Mouse (Mus musculus): ENCODE results near the gene Dusp2. TPM values are rescaled to one million over a fixed set of nuclear protein-coding genes. Genes with fewer than 3 reads are reported as not detected.
"Not testable (repeated sequence)": the region's sequence is repeated elsewhere in the genome, so short reads cannot be mapped to it uniquely, and the experiment has no call there.

Gene Dusp2
- 1 to 10 TPM; 2.0 to 3.9 TPM for total RNA-seq (2021)
- long read RNA-seq, experiment 1, partial matches to known transcripts, result 0 of 4 reads
- long read RNA-seq, experiment 1, other reads (novel, unspliced or antisense), result 0 of 4 reads
- long read RNA-seq, experiment 2, transcript Dusp2-201 (4 exons, 1,617 nt), result major isoform, 7 of 7 reads
- long read RNA-seq, experiment 2, partial matches to known transcripts, result 0 of 7 reads
- long read RNA-seq, experiment 2, other reads (novel, unspliced or antisense), result 0 of 7 reads

GRCm38 (mm10) chr2:127335767-127336496, at the start of gene Dusp2:
Gene Dusp2, plus strand, starts transcription at chr2:127336159.
- DNase-seq (ENCODE audit: low spot score in 2 of 2), result peak; percentile 56

DNA sequence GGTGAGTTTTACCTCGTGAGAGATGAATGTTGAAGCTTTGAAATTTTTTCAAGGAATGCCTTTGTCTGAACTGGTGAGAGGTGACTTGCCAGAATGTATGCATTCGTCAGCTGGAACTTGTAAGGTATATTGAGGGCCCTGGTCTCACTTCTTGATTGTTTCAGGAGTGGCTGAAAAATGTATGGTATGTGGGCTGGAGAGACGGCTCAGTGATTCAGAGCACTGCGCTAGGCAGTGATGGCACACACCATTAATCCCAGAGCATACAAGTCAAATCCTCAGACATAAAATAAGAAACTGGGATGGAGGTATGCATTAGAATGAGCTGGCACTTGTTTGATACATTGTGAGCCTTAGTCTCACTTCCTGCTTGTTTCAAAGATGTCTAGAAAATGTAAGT, 43.7 kb upstream of the Dusp2 start:
- no peak for DNase-seq (ENCODE audit: low spot score in 2 of 2)

- no peak for DNase-seq (ENCODE audit: low spot score in 2 of 2)
Observed at GRCm38 (mm10) chr2:127297001-127297805, 38.8 kb upstream of the Dusp2 start.

DNA sequence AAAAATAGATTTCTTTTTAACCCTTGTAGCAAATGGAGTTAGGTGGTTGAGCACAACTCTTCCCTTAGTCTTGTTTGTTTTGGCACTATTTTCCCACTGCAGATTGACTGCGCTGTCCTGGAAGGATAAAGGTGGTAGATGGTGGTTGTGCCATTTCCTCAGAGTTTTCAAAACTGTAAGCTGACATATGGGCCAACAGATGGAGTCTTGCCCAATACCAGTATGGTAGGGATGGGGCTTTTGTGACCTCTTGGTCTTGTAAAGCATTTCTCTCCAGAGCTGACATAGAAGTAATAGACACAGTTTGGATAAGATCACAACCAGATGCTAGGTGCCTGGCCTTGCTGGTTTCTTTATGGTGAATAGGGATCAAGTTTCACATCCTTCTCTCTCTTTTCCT, 37.9 kb upstream of the Dusp2 start:
- no peak for DNase-seq (ENCODE audit: low spot score in 2 of 2)

- no peak for DNase-seq (ENCODE audit: low spot score in 2 of 2)
Observed at GRCm38 (mm10) chr2:127300701-127301100, 35.3 kb upstream of the Dusp2 start.

- no peak for DNase-seq (ENCODE audit: low spot score in 2 of 2)
Observed at GRCm38 (mm10) chr2:127301883-127302282, 34.1 kb upstream of the Dusp2 start.

DNA sequence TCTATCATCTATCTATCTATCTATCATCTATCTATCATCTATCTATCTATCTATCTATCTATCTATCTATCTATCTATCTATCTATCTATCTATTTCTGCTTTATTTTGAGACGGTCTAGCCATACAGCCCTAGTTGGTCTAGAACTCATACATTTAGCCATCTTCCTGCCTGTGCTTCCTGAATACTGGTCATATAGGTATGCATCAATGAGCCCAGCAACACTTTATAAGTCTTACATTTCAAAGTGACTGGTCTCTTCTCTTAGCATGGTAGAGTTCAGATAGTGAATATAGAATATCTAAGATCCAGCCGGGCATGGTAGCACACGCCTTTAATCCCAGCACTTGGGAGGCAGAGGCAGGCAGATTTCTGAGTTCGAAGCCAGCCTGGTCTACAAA, 31.8 kb upstream of the Dusp2 start:
- not testable (repeated sequence) for DNase-seq (ENCODE audit: low spot score in 2 of 2)

DNA sequence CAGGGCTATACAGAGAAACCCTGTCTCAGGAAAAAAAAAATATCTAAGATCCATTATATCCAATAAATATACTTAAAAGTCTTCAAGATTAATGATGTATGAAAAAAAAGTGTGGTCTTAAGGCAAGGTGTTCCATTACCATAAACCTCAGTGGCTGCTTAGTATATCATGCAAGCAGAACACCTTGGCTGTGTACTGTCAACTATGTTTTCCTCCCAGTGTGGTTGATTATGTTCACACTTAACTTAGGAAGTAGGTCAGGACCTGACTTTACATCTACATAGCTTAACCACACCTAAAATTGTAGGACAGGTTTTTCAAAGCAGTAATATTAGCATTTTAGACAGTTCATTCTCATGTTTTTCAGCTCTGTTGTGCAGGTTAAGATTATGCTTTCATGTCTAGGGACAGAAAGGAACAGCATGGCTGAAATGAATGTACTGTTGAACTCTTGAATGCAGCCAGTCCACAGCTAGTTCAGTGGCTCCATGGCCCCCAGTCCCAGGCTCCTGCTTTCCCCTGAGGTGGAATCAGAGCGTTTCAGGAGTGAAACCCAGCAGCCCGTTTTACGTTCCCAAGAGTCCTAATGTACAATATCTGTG, 31.2 kb upstream of the Dusp2 start:
- DNase-seq (ENCODE audit: low spot score in 2 of 2), result no peak

DNA sequence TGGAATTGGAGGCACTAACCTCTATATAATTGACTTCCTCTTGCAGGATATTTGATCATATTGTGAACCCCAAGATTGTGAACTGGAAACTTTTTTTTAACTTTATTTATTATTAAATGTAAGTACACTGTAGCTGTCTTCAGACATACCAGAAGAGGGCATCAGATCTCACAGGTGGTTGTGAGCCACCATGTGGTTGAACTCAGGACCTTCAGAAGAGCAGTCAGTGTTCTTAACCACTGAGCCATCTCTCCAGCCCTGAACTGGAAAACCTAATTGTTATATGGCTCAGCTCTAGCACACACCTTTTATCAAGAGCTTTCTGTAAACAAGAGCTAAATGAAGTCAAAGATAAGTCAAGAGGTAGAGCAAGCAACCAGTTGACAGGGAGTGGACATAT, 29.8 kb upstream of the Dusp2 start:
- no peak for DNase-seq (ENCODE audit: low spot score in 2 of 2)

DNA sequence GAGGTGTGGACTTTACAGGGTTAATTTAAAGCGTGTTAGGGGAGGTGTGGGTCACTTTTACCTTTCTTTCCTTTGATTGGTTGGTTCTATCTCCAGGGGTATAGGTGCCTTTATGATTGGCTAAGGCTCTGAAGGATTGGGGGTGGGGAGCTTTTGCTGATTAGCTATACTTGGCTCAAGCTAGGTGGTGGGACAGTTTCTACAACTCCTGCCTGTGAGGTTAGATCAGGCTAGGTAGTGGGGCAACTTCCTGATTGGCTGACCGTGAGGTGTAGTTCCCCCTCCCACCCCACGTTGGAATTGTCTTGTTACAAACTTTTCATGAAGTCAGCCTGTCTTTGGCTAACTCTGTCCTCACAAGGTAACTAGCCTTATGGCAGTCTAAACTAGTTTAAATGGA, 28.8 kb upstream of the Dusp2 start:
- no peak for DNase-seq (ENCODE audit: low spot score in 2 of 2)

- DNase-seq (ENCODE audit: low spot score in 2 of 2), result no peak
Observed at GRCm38 (mm10) chr2:127308660-127309059, 27.3 kb upstream of the Dusp2 start.

DNA sequence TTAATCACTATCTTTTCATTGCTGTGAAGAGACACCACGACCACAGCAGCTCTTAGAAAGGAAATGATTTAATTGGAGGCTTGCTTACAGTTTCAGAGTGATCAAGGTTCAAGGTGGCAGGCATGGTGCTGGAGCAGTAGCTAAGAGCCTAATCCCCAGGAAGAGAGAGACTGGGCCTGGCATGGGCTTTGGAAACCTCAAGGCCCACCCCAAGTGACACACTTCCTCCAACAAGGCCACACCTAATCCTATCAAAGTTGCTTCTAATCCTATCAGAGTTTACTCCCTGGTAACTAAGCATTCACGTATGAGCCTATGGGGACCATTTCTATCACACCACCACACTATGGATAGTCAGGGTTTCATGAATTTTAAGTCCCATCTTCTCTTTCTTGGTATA, 25.7 kb upstream of the Dusp2 start:
- DNase-seq (ENCODE audit: low spot score in 2 of 2), result no peak

DNA sequence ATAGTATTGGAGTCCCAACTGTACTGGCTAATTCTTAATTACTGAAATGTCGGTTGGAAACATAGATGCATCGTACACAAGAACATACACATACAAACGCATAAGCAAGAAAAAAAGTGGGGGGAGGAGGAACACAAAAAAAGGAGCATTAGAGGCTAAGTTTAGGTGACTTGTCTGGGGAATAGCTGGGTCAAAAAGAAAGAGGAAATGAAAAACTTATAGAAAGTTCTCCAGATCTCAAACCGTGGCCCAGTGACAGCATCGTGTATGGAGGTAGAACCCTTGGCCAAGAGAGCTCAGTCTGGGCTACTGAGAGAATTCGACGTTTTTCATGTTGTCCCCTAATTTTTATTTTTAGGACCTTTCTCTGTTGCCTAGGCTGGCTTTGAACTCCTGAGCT, 25.3 kb upstream of the Dusp2 start:
- no peak for DNase-seq (ENCODE audit: low spot score in 2 of 2)

DNA sequence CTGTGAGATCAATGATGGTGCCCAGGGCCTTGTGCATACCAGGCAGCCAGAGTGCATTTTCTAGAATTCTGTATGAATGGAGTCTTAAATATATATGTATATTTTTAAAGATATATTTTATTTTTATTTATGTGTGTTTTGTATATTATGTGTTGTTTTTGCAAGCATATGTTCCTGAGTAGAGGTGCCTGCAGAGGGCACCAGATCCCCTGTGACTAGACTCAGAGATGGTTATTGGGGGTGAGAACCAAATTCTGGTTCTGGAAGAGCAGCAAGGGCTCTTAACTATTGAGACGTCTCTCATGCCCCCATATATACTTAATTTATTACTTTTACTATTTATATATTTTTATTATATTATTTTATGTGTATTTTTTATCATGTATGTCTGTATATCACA, 24.8 kb upstream of the Dusp2 start:
- no peak for DNase-seq (ENCODE audit: low spot score in 2 of 2)

GRCm38 (mm10) chr2:127312801-127313200, 23.2 kb upstream of the Dusp2 start:
- no peak for DNase-seq (ENCODE audit: low spot score in 2 of 2)

DNA sequence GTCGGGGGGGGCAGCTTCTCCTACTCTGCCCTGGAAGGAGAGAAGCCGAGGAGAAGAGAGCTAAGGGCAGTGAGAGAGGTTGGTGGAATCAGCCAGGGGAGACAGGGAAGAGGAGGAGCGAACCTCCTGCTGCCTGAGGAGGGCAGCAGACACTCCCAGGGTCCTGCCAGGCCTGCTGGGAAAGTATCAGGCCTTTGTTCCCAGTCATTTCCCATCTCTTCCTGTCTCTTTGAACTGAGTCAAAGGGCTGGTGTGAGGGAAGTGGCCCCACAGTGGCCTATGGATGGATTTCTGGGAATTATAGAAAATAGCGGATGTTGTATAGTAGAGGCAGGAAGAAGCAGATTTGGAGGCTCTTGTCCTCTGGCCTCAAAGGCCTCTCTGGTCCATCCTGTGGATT, 22.1 kb upstream of the Dusp2 start:
- DNase-seq (ENCODE audit: low spot score in 2 of 2), result no peak

DNA sequence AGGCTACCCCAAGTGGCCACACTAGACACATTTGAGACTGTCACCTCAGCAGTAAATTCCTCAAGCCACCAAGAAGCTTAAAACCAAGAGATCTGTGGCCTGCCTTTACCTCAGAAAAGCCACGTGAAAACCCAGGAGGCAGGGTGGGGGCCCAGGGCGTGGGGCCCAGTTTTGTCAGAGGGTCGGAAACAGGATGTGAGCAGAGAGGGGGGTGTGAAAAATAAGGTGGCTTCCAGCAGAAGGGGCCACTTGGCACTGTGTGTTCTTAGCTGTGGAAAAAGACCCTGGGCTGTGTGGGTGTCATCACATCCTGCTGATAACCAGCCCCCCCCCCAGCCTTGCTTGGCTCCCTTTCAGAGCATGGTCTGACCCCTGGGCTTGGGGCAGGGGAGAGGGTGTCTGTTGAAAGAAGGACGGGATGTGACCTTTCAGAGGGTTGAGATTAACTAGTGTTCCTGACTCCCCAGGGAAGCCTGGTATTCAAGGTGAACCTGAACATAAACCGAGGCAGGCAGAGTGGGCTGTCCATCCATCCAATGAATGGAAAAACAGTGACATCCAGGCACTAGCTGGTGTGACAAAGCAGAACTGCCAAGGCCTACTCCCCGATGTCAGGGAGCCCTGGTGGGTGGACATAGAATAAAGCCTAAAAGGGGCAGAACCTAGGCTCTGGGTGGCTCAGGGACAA, 21.3 kb upstream of the Dusp2 start:
- DNase-seq (ENCODE audit: low spot score in 2 of 2), result no peak

DNA sequence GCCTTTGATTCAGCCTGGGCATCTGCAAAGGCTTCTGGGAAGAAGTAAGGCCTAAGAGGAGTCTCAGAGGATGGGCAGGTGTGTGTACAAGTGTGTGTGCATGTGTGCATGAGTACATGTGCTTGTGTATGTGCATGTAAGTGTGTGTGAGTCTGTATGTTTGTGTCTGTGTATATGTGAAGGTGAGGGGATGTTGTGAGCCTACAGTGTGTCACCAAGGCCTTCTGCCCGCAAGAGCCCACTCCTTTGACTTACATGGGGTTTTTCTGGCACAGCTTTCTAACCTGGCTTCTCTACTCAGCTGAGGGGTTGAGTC, 20.8 kb upstream of the Dusp2 start:
- DNase-seq (ENCODE audit: low spot score in 2 of 2), result no peak

- DNase-seq (ENCODE audit: low spot score in 2 of 2), result no peak
Observed at GRCm38 (mm10) chr2:127316431-127316830, 19.5 kb upstream of the Dusp2 start.

DNA sequence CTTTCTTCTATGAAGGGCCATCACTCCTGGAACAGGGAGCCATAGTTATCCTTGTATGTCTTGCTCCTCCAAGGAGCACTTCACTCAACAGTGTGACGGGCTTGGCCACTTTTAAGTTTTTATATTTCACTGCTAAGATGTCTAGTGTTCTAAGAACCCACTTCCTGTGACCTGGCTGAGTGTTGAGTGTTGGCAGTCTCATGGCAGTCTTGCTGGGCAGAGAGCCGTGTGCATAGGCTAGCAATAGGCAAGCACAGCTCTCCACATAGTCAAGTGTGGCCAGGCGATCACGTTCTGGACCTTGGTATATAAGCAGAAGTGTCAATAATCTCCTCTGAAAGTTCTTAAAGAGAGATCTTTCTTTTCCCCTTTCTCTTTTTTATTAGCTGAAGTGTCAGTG, 17.8 kb upstream of the Dusp2 start:
- no peak for DNase-seq (ENCODE audit: low spot score in 2 of 2)

DNA sequence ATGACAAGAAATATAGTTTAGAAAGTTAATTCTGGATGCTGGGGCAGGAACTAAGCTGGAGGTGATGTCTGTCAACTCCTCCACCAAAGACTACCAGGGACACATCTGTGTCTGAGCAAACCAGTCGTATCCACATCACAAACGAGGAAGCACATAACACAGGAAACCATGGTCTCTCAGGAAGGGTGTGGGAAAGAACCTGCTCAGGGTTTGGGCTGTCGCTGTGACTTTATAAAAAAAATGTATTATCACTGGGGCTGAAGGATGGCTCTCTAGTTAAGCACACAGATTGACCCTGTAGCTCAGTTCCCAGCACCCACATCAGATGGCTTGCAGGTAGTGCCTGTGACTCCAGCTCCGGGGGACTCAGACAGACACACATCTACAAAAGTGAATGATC, 16.9 kb upstream of the Dusp2 start:
- no peak for DNase-seq (ENCODE audit: low spot score in 2 of 2)

Measured in layer of hippocampus, postnatal 14 days (tissue).